Mouse (Mus musculus): ENCODE measurements around the gene Slc36a1. TPM values are rescaled to one million over a fixed set of nuclear protein-coding genes. Genes with fewer than 3 reads are reported as not detected.

The Slc36a1 gene
- total RNA-seq, 2 experiments from 2014 or later: 12.4 to 25.4 TPM

- ATAC-seq (replicated peaks; ENCODE audit: poor library complexity): no peak
These were observed 61.5 kb downstream of the Slc36a1 start for GRCm38 (mm10) chr11:55265647-55266046.

DNA sequence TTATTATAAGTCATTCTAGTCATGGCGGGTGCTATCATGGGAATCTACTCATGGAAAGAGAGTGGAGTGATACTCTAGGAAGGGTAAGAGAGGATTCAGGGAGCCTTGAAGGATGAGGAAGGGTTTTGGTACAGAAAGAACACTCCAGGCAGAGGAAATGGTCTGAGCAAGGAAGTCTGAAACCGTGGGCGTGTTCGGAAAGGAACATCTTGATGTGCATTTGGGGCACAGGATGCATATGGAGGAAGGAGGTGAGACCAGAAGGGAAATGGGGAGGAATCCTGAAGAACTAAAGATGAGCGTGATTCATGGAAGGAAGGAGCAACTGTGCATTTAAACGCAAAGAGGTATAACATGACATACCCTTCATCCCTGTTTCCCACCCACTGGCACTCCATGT is 64.4 kb downstream of the Slc36a1 start:
- no peak for ATAC-seq (replicated peaks; ENCODE audit: poor library complexity)

GRCm38 (mm10) chr11:55274756-55275155 is 70.6 kb downstream of the Slc36a1 start:
- no peak for ATAC-seq (replicated peaks; ENCODE audit: poor library complexity)

Other genes with a start within 250 kb of the Slc36a1 start
- 27.6 and 31.8 TPM in 2 replicates for gene Tnip1, start 241.4 kb upstream of the Slc36a1 start, total RNA-seq (2015)
- 33.8 and 38.6 TPM in 2 replicates for gene Tnip1, start 241.4 kb upstream of the Slc36a1 start, total RNA-seq (2017)
- 35.7 and 37.4 TPM in 2 replicates for gene Anxa6, start 170.9 kb upstream of the Slc36a1 start, total RNA-seq (2015)
- 63.2 and 82.4 TPM in 2 replicates for gene Anxa6, start 170.9 kb upstream of the Slc36a1 start, total RNA-seq (2017)
- gene Ccdc69, start 126.2 kb upstream of the Slc36a1 start, total RNA-seq (2015): 23.4 and 27.3 TPM in 2 replicates
- 19.2 and 22.9 TPM in 2 replicates for gene Ccdc69, start 126.2 kb upstream of the Slc36a1 start, total RNA-seq (2017)
- 89.0 and 92.0 TPM in 2 replicates for gene Gm2a, start 106.2 kb upstream of the Slc36a1 start, total RNA-seq (2015)
- gene Gm2a, start 106.2 kb upstream of the Slc36a1 start, total RNA-seq (2017): 53.6 and 54.6 TPM in 2 replicates
- gene Slc36a3, start 52.6 kb upstream of the Slc36a1 start, total RNA-seq (2015): not detected in 2 replicates
- 0.14 TPM in 1 of 2 replicates, not detected in the other for gene Slc36a3, start 52.6 kb upstream of the Slc36a1 start, total RNA-seq (2017)
- 3.1 and 4.7 TPM in 2 replicates for gene Slc36a2, start 19.3 kb upstream of the Slc36a1 start, total RNA-seq (2015)
- 1.7 and 2.6 TPM in 2 replicates for gene Slc36a2, start 19.3 kb upstream of the Slc36a1 start, total RNA-seq (2017)
- not detected in 2 replicates for gene Fat2, start 132.2 kb downstream of the Slc36a1 start, total RNA-seq (2015)
- not detected in 2 replicates for gene Fat2, start 132.2 kb downstream of the Slc36a1 start, total RNA-seq (2017)
- gene Sparc, start 218.8 kb downstream of the Slc36a1 start, total RNA-seq (2015): not detected in 2 replicates
- gene Sparc, start 218.8 kb downstream of the Slc36a1 start, total RNA-seq (2017): not detected in 2 replicates